Mouse (Mus musculus): Measurements from ENCODE around the gene Usp47. TPM values are rescaled to one million over a fixed set of nuclear protein-coding genes. Genes with fewer than 3 reads are reported as not detected.

Gene Usp47
- polyA plus RNA-seq, 1 experiment from 2014 or later = 91.3 TPM

GRCm38 (mm10) chr7:112012102-112012501 lies 11.2 kb upstream of the Usp47 start:
- H3K9me3 ChIP-seq = no peaks in the 10 kb centered on the region
- H3K36me3 ChIP-seq = no peaks in the 10 kb centered on the region
- H3K27ac ChIP-seq (replicated peaks) = peak overlapping the region; percentile 52; the same call in 1 of the 2 replicates
- H3K27me3 ChIP-seq = no peaks in the 10 kb centered on the region
- H3K4me1 ChIP-seq = no peaks in the 10 kb centered on the region
- peak; percentile 43; the same call in 1 of the 2 replicates for ATAC-seq (replicated peaks)
- no peak overlapping the region for H3K4me3 ChIP-seq
- H3K4me2 ChIP-seq (replicated peaks) = no peak overlapping the region
- H3K9ac ChIP-seq (replicated peaks) = no peak overlapping the region
- 61% methylated on average over 5 of the region's 5 CpGs for WGBS

GRCm38 (mm10) chr7:112012621-112013177 lies 10.6 kb upstream of the Usp47 start:
- no peaks in the 10 kb centered on the region for H3K9me3 ChIP-seq
- 88% methylated on average over 6 of the region's 6 CpGs for WGBS
- no peak overlapping the region for H3K9ac ChIP-seq (replicated peaks)
- no peak overlapping the region for H3K4me3 ChIP-seq
- H3K4me2 ChIP-seq (replicated peaks) = no peak overlapping the region
- H3K4me1 ChIP-seq = no peaks in the 10 kb centered on the region
- no peak for ATAC-seq (replicated peaks)
- H3K36me3 ChIP-seq = no peaks in the 10 kb centered on the region
- no peaks in the 10 kb centered on the region for H3K27me3 ChIP-seq
- H3K27ac ChIP-seq (replicated peaks) = 0 out of 2 replicates have a peak overlapping the region, but pooled peaks have one; percentile 52

DNA sequence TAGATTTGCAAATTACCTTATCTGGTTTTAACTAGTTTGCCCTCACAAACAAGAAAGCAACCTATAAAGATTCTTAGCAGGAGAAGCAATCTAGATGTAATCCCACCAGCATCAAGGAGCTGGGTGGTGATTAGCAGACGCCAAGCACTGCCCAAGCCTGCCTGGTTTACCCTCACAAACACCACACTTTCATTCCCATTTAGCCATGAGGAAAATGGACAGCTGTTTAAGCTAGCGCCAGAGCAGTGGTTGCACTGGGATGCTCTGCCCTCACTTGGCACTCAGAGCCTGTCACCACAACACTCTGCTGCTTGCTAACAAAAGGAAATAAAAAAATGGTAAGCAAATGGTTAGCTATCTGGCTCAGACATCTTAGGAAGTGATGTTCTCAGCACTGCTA lies 9.2 kb upstream of the Usp47 start:
- no peak overlapping the region for H3K9ac ChIP-seq (replicated peaks)
- no peaks in the 10 kb centered on the region for H3K27me3 ChIP-seq
- no peak for ATAC-seq (replicated peaks)
- no peaks in the 10 kb centered on the region for H3K36me3 ChIP-seq
- H3K9me3 ChIP-seq = no peaks in the 10 kb centered on the region
- H3K4me1 ChIP-seq = no peaks in the 10 kb centered on the region
- 62% methylated on average over 2 of the region's 2 CpGs for WGBS
- H3K27ac ChIP-seq (replicated peaks) = no peak overlapping the region
- H3K4me2 ChIP-seq (replicated peaks) = no peak overlapping the region
- no peak overlapping the region for H3K4me3 ChIP-seq

GRCm38 (mm10) chr7:112022506-112023149 lies 676 bp upstream of the Usp47 start:
- Histone ChIP-seq H3K27ac (replicated peaks) (peak overlapping the region; percentile 99), H3K9ac (replicated peaks) (peak overlapping the region; percentile 96), H3K4me3 (peak overlapping the region; percentile 90), H3K4me1 (peaks cover 41% of the 10 kb centered on the region), H3K9me3 (no peaks in the 10 kb centered on the region), H3K36me3 (no peaks in the 10 kb centered on the region), H3K4me2 (replicated peaks) (peak overlapping the region; percentile 77), H3K27me3 (no peaks in the 10 kb centered on the region)
- peak; percentile 61 for ATAC-seq (replicated peaks)
- 8% methylated on average over 17 of the region's 17 CpGs for WGBS

- ATAC-seq (replicated peaks) = peak; percentile 41
Observed at GRCm38 (mm10) chr7:112023601-112024445, 519 bp downstream of the Usp47 start.

GRCm38 (mm10) chr7:112024446-112024730 lies 1.1 kb downstream of the Usp47 start:
- no peaks in the 10 kb centered on the region for H3K9me3 ChIP-seq
- 33% methylated on average over 7 of the region's 7 CpGs for WGBS

More at GRCm38 (mm10) chr7:112023601-112024445, 519 bp downstream of the Usp47 start:
- H3K27ac ChIP-seq (replicated peaks) = peak overlapping the region; percentile 99
- no peaks in the 10 kb centered on the region for H3K9me3 ChIP-seq
- peak overlapping the region; percentile 96 for H3K9ac ChIP-seq (replicated peaks)
- under 1% methylated on average over 58 of the region's 58 CpGs for WGBS
- peak overlapping the region; percentile 90 for H3K4me3 ChIP-seq
- peaks cover 49% of the 10 kb centered on the region for H3K4me1 ChIP-seq
- no peaks in the 10 kb centered on the region for H3K36me3 ChIP-seq
- no peaks in the 10 kb centered on the region for H3K27me3 ChIP-seq
- peak overlapping the region; percentile 77 for H3K4me2 ChIP-seq (replicated peaks)

DNA sequence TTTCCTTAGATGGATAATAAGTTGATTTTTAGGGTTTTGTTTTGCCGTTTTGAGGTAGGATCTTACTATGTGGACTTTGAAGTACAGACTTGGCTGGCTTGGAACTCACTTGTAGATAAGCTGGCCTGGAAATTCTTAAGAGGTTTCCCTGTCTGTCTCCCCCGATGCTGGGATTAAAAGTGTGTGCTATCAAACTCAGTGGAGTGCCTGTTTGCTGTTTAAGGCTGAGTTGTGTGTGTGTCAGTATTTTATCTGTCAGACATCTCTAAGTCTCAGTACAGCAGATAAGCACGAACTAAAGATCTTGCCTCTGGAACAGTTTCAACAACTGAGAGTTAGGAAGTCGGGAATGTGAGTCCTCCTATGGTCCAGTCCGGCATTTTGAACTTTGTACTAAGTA lies 1.6 kb downstream of the Usp47 start:
- Histone ChIP-seq H3K36me3 (no peaks in the 10 kb centered on the region), H3K27ac (replicated peaks) (no peak overlapping the region), H3K9me3 (no peaks in the 10 kb centered on the region), H3K4me1 (peaks cover 49% of the 10 kb centered on the region), H3K9ac (replicated peaks) (peak overlapping the region; percentile 96), H3K4me2 (replicated peaks) (peak overlapping the region; percentile 77), H3K4me3 (peak overlapping the region; percentile 90), H3K27me3 (no peaks in the 10 kb centered on the region)
- no peak for ATAC-seq (replicated peaks)
- WGBS = 22% methylated on average over 5 of the region's 5 CpGs

More at GRCm38 (mm10) chr7:112024446-112024730, 1.1 kb downstream of the Usp47 start:
- H3K4me2 ChIP-seq (replicated peaks) = peak overlapping the region; percentile 77
- no peaks in the 10 kb centered on the region for H3K27me3 ChIP-seq
- H3K4me3 ChIP-seq = peak overlapping the region; percentile 90
- peak overlapping the region; percentile 96 for H3K9ac ChIP-seq (replicated peaks)
- H3K4me1 ChIP-seq = peaks cover 49% of the 10 kb centered on the region
- peak overlapping the region; percentile 99; the same call in 1 of the 2 replicates for H3K27ac ChIP-seq (replicated peaks)
- no peak for ATAC-seq (replicated peaks)
- no peaks in the 10 kb centered on the region for H3K36me3 ChIP-seq

DNA sequence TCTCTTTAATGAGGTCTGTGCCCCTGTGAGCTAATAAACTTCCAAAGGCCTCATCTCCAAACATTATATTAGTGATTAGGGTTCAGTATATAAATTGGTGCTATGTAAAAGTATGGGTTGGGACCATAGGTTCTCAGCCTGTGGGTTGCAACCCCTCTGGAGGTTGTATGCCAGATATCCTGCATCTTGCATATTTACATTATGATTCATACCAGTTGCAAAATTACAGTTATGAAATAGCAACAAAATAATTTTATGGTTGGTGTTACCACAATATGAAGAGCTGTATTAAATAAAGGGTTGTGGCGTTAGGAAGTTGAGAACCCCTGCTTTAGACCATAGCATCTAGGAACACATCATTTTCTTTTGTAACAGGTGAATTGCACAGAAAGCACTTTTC lies 7.3 kb downstream of the Usp47 start:
- no peak overlapping the region for H3K9ac ChIP-seq (replicated peaks)
- ATAC-seq (replicated peaks) = no peak
- H3K4me1 ChIP-seq = peaks cover 36% of the 10 kb centered on the region
- no peaks in the 10 kb centered on the region for H3K36me3 ChIP-seq
- H3K27ac ChIP-seq (replicated peaks) = no peak overlapping the region
- 97% methylated on average over 1 of the region's 1 CpGs for WGBS
- no peaks in the 10 kb centered on the region for H3K27me3 ChIP-seq
- H3K4me3 ChIP-seq = no peak overlapping the region
- H3K9me3 ChIP-seq = no peaks in the 10 kb centered on the region; the same call in 1 of the 2 replicates
- H3K4me2 ChIP-seq (replicated peaks) = no peak overlapping the region

- WGBS = 56% methylated on average over 2 of the region's 2 CpGs
- no peak overlapping the region for H3K4me3 ChIP-seq
- no peak for ATAC-seq (replicated peaks)
Observed at GRCm38 (mm10) chr7:112035804-112036203, 12.5 kb downstream of the Usp47 start.

GRCm38 (mm10) chr7:112036636-112037035 lies 13.3 kb downstream of the Usp47 start:
- no peak for ATAC-seq (replicated peaks)
- H3K9ac ChIP-seq (replicated peaks) = no peak overlapping the region
- WGBS = 94% methylated on average over 1 of the region's 1 CpGs

More at GRCm38 (mm10) chr7:112035804-112036203, 12.5 kb downstream of the Usp47 start:
- Histone ChIP-seq H3K9ac (replicated peaks) (no peak overlapping the region), H3K9me3 (no peaks in the 10 kb centered on the region; the same call in 1 of the 2 replicates), H3K27me3 (no peaks in the 10 kb centered on the region), H3K4me1 (peaks cover 12% of the 10 kb centered on the region; the same call in 1 of the 2 replicates), H3K4me2 (replicated peaks) (no peak overlapping the region), H3K27ac (replicated peaks) (no peak overlapping the region), H3K36me3 (no peaks in the 10 kb centered on the region)

DNA sequence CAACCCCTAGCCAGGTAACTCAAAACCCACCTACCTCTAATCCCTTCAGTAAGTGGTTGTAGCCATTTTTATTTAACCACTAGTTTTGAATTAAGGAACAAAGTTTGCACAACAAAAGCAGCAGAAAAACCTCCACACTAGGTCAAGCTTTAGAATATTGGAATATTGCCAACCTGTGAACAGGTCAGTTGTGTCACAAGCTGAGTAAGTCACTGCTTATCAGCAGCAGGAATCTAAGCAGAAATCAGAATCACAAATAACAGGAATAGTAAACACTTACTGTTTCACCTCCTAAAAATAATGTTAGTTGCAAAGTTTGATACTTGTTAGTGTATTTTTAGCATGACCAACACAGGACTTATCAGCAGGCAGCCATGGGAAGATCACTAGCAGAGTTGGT lies 17.0 kb downstream of the Usp47 start:
- no peaks in the 10 kb centered on the region for H3K36me3 ChIP-seq
- no peak overlapping the region for H3K4me2 ChIP-seq (replicated peaks)
- no peak for ATAC-seq (replicated peaks)
- H3K27me3 ChIP-seq = no peaks in the 10 kb centered on the region
- H3K4me1 ChIP-seq = 0 out of 2 replicates have a peak, but pooled peaks cover 3% of the 10 kb centered on the region
- H3K27ac ChIP-seq (replicated peaks) = no peak overlapping the region
- no peak overlapping the region for H3K4me3 ChIP-seq
- no peaks in the 10 kb centered on the region for H3K9me3 ChIP-seq
- H3K9ac ChIP-seq (replicated peaks) = no peak overlapping the region

More at GRCm38 (mm10) chr7:112036636-112037035, 13.3 kb downstream of the Usp47 start:
- H3K4me3 ChIP-seq = no peak overlapping the region
- H3K27ac ChIP-seq (replicated peaks) = no peak overlapping the region
- H3K36me3 ChIP-seq = no peaks in the 10 kb centered on the region
- H3K4me1 ChIP-seq = 0 out of 2 replicates have a peak, but pooled peaks cover 8% of the 10 kb centered on the region
- no peaks in the 10 kb centered on the region for H3K27me3 ChIP-seq
- H3K9me3 ChIP-seq = no peaks in the 10 kb centered on the region; the same call in 1 of the 2 replicates
- H3K4me2 ChIP-seq (replicated peaks) = no peak overlapping the region

- WGBS = 83% methylated on average over 2 of the region's 2 CpGs
- ATAC-seq (replicated peaks) = no peak
Observed at GRCm38 (mm10) chr7:112042758-112043157, 19.5 kb downstream of the Usp47 start.

More at GRCm38 (mm10) chr7:112042758-112043157, 19.5 kb downstream of the Usp47 start:
- H3K27ac ChIP-seq (replicated peaks) = no peak overlapping the region
- H3K4me2 ChIP-seq (replicated peaks) = no peak overlapping the region
- no peaks in the 10 kb centered on the region for H3K4me1 ChIP-seq
- no peaks in the 10 kb centered on the region for H3K27me3 ChIP-seq
- no peaks in the 10 kb centered on the region for H3K9me3 ChIP-seq
- no peak overlapping the region for H3K9ac ChIP-seq (replicated peaks)
- no peak overlapping the region for H3K4me3 ChIP-seq
- no peaks in the 10 kb centered on the region for H3K36me3 ChIP-seq
